Mouse (Mus musculus): ENCODE results near the gene Ptpn4.

- TF ChIP-seq POLR2AphosphoS2 (IDR thresholded peaks at IDR 0.05; ENCODE audit: insufficient read length, low read depth): no peak
- no peak for TF ChIP-seq USF1 (IDR thresholded peaks at IDR 0.05; ENCODE audit: low read depth)
- TF ChIP-seq MYOG (IDR thresholded peaks at IDR 0.05; ENCODE audit: control insufficient read depth in 1 of 3, insufficient read depth in 1 of 3, insufficient read length in 2 of 3, low read depth in 2 of 3): no peak
- TF ChIP-seq CEBPB (IDR thresholded peaks at IDR 0.05; ENCODE audit: insufficient read depth, poor library complexity, severe bottlenecking): no peak
- TF ChIP-seq REST (IDR thresholded peaks at IDR 0.05; ENCODE audit: insufficient read depth, insufficient read length): no peak
- no peak for TF ChIP-seq TCF3 (IDR thresholded peaks at IDR 0.05; ENCODE audit: insufficient read length, low read depth)
- no peak for TF ChIP-seq E2F4 (IDR thresholded peaks at IDR 0.05; ENCODE audit: insufficient read depth)
- TF ChIP-seq TCF12 (IDR thresholded peaks at IDR 0.05; ENCODE audit: insufficient read depth, poor library complexity, severe bottlenecking): no peak
- no peak for TF ChIP-seq POLR2A (IDR thresholded peaks at IDR 0.05; ENCODE audit: insufficient read length, low read depth)
- TF ChIP-seq MYOD1 (IDR thresholded peaks at IDR 0.05; ENCODE audit: control insufficient read depth in 1 of 3, insufficient read length in 2 of 3, low read depth in 2 of 3): no peak
These were observed 40.1 kb upstream of the Ptpn4 start for GRCm38 (mm10) chr1:119877469-119877868.

Measured in myocyte (in vitro differentiated cells).